ENCODE assay signal across 7 mouse cellular contexts in the genomic region with DNA sequence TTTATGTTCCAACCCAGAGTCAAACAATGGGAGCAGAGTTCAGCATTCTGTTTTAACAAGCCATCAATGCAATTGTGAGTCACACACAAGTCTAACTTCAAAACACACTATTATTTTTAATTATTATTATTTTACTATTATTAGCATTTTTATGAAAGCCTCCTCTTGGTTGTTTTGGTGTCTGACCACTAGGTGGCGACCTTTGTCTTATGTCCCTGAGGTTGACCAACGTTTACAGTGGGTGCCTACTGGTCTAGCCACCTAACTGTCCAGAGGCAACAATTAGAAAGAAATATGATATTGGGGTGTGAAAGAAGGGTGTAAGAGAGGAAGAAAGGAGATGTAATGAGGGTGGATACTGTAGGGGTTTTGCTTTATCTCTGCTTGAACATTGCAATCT.
A peak's percentile ranks its signal among the peaks of the same experiment; 100 is the strongest.
DNase-seq lines count a peak whose midpoint lies in the region; TF ChIP-seq lines count a peak whose summit lies in the region.

No protein-coding gene starts in this region.

- H3K27me3 ChIP-seq in thymus, adult 2 months (ENCODE audit: control insufficient read depth, insufficient read depth, low read length), result no peaks in the 10 kb centered on the region

- WGBS in thymus, adult 2 months, result 0% methylated on average over 2 of the region's 2 CpGs

- no peak overlapping the region for H3K4me3 ChIP-seq in thymus, adult 2 months (ENCODE audit: control insufficient read depth, insufficient read depth, low read length)

- DNase-seq in kidney, adult 9 months, result peak; percentile 19
- no peak for DNase-seq in kidney, adult 11 months
- DNase-seq in B cell, adult 2 months, result peak; percentile 1 to 23
- peak; percentile 59 for DNase-seq in NIH3T3 (ENCODE audit: low read depth)
- DNase-seq in heart, postnatal 4 days, result peak; percentile 41
- no peak for DNase-seq in thymus, adult 2 months
- no peak for DNase-seq in thymus, postnatal 36 days

- no peak overlapping the region for H3K27ac ChIP-seq in thymus, adult 2 months (ENCODE audit: control insufficient read depth, insufficient read depth, low read length)

- no peaks in the 10 kb centered on the region for H3K4me1 ChIP-seq in thymus, adult 2 months (replicated peaks; ENCODE audit: control insufficient read depth, insufficient read depth, low read length)

- TF ChIP-seq CTCF in thymus, adult 2 months (IDR thresholded peaks at IDR 0.05; ENCODE audit: borderline replicate concordance, control insufficient read depth, extremely low read depth, insufficient read depth, low read length, poor library complexity), result no peak

- no peak for TF ChIP-seq POLR2A in thymus, adult 2 months (IDR thresholded peaks at IDR 0.05; ENCODE audit: control insufficient read depth, extremely low read depth, insufficient read depth, low read length, poor library complexity)

- H3K36me3 ChIP-seq in thymus, adult 2 months (ENCODE audit: control insufficient read depth, insufficient read depth, low read length), result no peaks in the 10 kb centered on the region

Comparison
In these comparisons a context has a peak if more than half of its experiments do, and no peak if none do; other contexts are left out.
1. DNase-seq: peak in kidney, adult 9 months (single experiment), B cell, adult 2 months (2 of 2), NIH3T3 (single experiment) and heart, postnatal 4 days (single experiment); none in kidney, adult 11 months (single experiment), thymus, adult 2 months (single experiment) and thymus, postnatal 36 days (0 of 2).